Mouse (Mus musculus) layer of hippocampus, adult 9-10 months (tissue): ENCODE data around the gene Olfr860.
"Not testable (repeated sequence)": the region's sequence is repeated elsewhere in the genome, so short reads cannot be mapped to it uniquely, and the experiment has no call there.

Experiments used
- DNase-seq: peaks from one replicate; pipeline ENCODE4 v3.0.0; 2022; ENCODE audit warnings: low spot score

The Olfr860 gene

GRCm38 (mm10) chr9:19849647-19850046 lies at the start of gene Olfr860:
Gene Olfr860 (minus strand): TSS chr9:19849747.
- no peak for DNase-seq

- DNase-seq = no peak
Measured at GRCm38 (mm10) chr9:19887904-19888303, 38.4 kb upstream of the Olfr860 start, which contains the start of gene Olfr862. Gene Olfr862 (minus strand): TSS chr9:19888004.

- not testable (repeated sequence) for DNase-seq
Measured at GRCm38 (mm10) chr9:19804606-19805005, 44.9 kb downstream of the Olfr860 start, which contains the start of gene Olfr859. Gene Olfr859 (plus strand): TSS chr9:19804906.

GRCm38 (mm10) chr9:19803000-19803399 lies 46.5 kb downstream of the Olfr860 start:
- no peak for DNase-seq
